Mouse (Mus musculus) fibroblast of lung, adult 2 months (primary cell): ENCODE results near the gene Traf3ip2.

Source experiments
- DNase-seq: peaks from one replicate; pipeline ENCODE4 v3.0.0-alpha.2; 2011; ENCODE audit warnings: low read depth

Gene Traf3ip2

DNA sequence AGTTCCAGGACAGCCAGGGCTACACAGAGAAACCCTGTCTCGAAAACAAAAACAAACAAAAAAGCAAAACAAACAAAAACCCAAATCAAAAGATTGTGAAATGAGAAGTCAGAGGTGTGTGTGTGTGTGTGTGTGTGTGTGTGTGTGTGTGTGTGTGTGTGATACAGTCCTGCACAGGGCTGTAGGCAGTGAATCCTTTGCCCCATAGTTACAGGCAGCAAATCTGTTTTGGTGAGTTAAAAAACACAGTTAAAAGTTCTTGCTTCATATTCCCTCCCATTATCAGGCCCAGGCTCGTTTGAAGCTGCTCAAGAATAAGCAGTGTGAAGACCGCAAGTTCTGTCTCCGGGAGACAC is at the start of gene Traf3ip2:
TSS of gene Traf3ip2 (plus strand) at position 302 of the 356 bp plus-strand sequence.
- DNase-seq: no peak

GRCm38 (mm10) chr10:39563552-39564223 is 49.0 kb upstream of the Traf3ip2 start:
- no peak for DNase-seq

DNA sequence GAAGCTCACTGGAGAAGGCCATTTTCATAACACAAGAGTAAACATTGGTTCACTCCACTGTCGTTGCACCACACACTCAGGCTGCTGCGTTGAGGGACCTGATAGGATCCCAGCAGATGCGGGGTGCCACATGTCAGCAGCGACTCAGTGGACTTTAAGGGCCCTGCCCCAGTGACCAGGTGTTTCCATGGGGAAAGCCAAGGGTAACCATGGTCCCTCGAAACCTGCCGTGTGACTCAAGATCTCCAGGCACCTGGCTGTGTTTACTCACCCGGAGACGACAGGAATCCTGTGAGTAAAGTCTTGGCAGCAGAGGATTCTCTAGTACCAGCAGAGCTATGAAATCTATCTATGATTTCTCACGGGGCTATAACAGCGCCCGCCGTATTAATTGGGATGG is 45.8 kb upstream of the Traf3ip2 start:
- no peak for DNase-seq

GRCm38 (mm10) chr10:39568991-39569390 is 43.7 kb upstream of the Traf3ip2 start:
- no peak for DNase-seq

GRCm38 (mm10) chr10:39571011-39571410 is 41.7 kb upstream of the Traf3ip2 start:
- no peak for DNase-seq

- no peak for DNase-seq
These were observed 40.6 kb upstream of the Traf3ip2 start for GRCm38 (mm10) chr10:39572050-39572671.

DNA sequence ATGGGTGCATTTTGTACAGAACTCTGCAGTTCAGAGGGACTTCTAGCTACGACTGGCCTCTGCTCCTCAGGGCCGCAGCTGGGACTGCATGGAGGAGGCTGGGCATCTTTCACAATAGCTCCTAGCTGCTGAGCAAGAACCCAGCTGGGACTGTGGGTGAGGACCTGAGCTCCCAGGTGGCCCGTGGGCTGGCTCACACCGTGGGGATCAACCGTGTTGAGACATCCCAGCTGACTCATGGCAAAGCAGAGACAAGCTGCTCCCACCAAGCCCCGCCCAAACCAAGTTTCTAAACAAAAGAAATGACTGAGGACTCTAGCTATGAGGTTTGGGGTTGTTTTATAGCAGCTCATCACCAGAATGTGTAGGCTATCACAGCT is 40.1 kb upstream of the Traf3ip2 start:
- peak; percentile 63 for DNase-seq

DNA sequence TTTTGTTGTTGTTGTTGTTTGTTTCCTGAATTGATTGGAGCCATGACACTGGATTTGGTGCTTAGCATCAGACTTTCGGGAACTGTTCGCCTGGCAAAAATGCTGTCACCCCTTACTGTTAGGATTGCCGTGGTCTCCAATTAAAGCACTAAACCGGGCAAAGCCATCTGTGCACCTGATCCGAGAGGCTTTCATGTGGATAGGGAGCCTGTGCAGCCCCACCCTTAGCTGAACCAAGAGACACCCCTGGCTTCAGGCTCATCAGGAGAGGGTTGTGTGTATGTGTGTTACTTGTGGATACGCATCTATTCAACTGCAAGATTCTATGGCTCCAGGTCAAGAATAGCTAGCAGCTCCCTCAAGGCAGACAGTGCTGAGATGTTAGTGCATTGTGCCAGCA is 36.3 kb upstream of the Traf3ip2 start:
- no peak for DNase-seq

DNA sequence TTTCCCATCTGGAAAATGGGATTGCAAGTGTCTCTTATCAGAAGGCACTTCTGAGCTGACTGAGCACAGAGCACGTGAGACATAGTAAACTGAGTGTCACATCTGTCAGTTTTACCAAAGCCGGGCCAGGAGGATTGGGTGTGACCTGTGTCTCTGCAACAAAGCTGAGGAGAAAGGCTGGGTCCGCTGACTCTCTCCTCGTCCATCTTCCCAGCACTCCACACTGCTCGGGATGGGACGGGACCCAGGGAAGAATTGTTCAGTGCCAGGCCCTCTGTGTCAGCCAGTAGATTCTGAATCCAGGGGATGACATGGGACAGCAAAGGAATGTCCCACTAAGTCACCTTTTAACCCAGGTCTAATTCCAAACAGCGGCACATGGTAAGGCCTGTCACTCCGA is 32.3 kb upstream of the Traf3ip2 start:
- DNase-seq: no peak

GRCm38 (mm10) chr10:39582385-39582784 is 30.3 kb upstream of the Traf3ip2 start:
- DNase-seq: no peak

DNA sequence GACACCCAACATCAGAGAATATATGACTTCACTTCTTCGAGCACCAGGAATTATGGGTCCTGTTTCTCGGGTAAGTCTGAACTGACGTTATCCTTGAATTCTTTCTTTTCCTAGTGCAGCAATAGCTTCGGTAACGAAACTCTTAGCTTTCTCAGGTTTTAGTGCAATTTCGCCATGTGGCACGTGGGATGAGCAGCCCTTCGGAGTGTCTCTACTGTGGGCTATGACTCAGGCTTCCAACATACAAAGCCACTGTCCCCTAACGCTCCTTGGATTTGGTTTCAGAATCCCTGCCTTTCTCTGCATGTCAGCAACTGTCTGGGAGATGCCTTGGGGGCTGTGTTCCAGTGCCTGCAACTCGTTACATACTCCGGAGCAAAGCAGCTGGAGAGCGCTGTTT is 29.0 kb upstream of the Traf3ip2 start:
- DNase-seq: no peak

DNA sequence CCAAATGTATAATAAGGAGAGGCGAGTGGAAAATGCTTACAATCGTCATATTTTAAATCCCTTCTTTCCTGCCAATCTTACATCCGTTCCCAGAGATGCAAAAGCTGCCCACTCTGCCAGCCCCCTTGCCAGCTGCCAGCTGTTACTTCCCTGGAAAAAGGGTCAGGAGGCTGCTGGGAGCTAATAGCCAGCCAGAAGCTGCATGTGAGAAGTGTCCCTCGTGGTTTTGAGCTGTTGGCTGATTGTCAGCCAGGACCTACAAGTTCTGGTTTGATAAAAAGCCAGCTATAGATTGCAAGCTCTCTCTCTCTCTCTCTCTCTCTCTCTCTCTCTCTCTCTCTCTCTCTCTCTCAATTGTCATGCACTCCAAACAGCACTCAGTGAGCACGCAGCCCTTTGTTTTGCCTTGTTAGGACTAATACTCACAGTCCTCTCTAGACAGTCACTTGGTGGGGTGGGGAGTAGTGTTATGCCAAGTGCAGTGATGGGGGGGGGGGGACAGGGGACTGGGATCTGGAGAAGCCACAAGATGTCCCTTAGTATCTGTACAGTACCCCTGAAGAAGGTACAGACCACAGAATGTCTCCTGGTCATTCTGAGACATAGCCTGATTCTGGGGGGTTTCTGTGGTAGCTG is 25.3 kb upstream of the Traf3ip2 start:
- no peak for DNase-seq

DNA sequence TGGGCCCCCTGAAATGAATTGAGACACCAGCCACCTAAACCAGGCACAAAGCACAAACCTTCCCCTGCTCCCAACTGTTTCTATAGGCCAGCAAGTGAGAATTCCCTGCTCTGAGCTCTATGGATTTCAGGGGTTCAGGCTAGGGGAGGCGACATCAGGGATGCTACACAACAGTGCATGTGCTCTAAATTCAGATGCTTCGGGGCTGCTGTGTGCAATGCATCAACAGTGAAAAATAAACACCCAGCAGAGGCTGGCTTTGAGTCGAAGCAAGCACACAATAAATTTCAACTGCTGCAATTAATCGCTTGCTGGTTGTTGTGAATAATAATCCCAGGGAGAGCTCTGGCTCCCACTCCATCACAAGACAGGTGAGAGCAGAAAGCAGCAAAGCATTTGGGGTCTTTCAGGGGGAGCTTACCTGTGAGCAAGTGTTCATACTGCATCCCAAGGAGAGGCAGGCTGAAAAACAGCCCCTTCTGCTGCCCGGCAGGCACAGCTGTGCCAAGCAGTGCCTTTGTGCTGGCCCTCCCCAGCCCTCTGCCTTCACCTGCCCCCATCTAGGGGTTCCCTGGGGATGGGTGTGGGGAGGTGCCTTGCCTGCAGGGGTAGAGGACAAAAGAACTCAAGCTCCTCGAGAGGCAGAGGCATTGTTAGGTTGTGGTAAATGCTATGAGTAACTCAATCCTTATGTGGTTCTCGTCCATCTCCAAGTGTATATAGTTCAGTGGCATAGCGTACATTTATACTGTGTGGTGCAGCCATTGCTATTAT is 24.6 kb upstream of the Traf3ip2 start:
- no peak for DNase-seq

GRCm38 (mm10) chr10:39589765-39590546 is 22.8 kb upstream of the Traf3ip2 start:
- no peak for DNase-seq

DNA sequence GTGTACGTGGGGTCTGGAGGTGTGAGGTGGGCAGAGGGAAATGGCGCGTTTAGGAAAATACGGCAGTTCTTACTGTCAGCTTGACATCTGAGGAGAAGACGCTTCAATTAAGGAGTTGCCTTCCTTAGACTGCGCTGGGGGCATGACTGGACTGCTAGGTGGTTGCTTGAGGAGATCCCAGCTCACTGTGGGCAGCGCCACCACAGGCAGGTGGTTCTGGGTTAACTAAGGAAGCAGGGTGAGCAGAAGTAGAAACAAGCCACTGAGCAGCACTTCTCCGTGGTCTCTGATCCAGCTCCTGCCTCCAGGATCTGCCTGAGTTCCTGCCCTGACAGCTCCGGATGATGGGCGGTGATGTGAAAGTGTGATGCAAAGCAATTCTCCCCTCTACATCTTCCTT is 22.1 kb upstream of the Traf3ip2 start:
- no peak for DNase-seq

DNA sequence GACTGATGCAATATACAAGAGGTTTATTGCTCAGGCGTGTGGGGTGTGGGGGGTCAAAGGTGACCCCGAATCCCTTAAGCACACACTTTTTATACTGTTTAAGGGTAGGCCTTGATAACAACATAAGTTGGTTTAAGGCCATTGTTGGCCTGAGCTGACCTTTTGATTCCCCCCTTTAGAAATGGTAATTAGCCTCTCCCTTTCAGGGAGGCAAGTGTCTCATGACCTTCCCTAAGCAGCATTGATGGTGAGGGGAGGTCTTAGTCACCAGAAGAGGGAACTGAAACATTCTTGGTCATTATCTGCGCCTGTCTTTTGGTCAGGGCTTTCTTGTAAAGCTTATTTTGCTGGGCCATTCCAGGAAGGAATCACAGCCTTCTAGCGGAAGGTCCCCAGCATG is 20.2 kb upstream of the Traf3ip2 start:
- no peak for DNase-seq

DNA sequence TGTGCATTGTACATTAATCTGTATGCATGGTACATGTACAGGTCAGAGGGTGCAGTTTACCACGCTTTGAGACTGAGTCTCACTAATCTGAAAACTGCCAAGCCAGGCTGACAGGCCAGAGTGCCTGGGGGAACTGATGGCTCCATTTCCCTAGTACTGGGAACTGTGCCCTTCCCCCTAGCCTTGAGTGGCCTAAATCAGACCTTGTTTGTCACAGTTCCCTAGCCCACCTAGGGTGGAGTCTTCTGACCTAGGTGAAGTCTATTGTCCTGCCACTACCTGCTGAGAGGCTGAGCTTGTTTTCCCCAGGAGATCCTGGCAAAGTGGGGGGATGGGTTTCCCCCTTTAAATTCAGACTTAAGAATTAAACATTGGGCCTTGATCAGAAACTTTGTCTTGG is 18.0 kb upstream of the Traf3ip2 start:
- no peak for DNase-seq

GRCm38 (mm10) chr10:39595862-39596261 is 16.9 kb upstream of the Traf3ip2 start:
- no peak for DNase-seq

DNA sequence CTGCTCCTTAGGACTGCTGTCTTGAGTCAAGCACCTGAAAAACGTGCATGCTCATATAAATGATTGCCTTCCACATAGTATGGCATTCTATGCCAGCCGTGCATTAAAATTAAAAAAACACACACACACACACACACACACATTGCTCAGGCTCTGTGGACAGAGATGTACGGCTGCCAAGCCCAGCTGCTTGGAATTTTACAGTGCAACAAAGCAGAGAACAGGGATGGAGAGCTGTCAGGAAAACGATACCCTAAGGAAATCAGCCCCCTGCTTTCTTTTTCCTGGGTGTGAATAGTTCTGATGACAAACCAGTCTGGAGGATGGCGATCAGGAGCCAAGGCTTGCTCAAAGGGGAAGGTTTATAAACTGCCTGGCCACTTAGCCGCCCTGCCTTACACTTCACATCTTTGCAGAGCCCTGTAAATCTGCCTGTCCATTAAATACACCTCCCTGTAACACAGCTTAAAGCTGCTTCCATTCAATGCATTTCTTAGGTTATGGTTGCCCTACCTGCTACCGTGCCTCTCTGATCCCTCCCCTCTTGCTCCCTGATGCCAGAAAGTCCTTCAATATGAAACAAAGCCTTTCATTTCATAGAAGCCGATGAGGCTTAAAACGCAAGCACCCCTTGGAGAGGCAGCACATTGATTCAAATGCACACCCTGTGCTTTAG is 15.5 kb upstream of the Traf3ip2 start:
- no peak for DNase-seq

DNA sequence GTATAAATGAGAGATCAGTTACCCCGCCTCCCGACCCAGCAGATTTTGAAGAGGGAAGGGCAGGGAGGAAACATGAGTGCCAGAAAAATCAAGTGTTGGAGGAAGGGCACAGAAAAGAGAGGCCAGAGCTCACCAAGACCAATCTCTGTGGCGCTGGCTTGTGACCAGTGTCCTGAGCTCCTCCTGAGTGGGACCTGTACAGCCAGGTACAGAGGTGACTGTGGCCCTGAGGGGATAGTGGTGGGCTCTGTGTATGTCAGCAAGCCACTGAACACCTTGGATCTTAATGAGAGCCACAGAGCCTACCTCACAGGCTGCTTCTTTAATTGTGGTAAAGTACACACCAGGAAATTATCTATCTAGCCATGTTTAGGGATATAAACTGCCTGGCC is 14.9 kb upstream of the Traf3ip2 start:
- no peak for DNase-seq

DNA sequence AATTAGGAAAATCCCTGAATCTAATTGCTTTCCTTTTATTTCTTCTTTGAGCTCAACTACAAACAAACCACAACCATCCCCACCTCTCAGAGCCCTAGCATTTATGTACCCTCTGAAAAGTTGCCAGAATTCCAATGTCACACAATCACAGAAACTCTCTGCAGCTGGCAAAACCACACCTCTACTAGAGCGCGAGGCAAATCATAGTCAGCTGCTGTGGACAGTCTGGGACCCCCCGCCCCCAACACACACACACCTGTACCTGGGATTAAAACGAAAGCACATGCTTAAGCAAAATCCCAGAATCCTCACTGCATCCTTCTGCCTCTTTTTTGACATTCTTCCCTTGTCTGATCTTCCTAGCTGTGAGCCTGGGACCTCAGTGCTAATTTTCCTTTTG is 13.1 kb upstream of the Traf3ip2 start:
- no peak for DNase-seq

- DNase-seq: no peak
These were observed 12.6 kb upstream of the Traf3ip2 start for GRCm38 (mm10) chr10:39600115-39600514.
